In genomic region chr8:84334333-84334732, GRCm38 (mm10) we compare ENCODE assay signal across 12 mouse cellular contexts. TPM values are rescaled to one million over a fixed set of nuclear protein-coding genes. Genes with fewer than 3 reads are reported as not detected.
A peak's percentile ranks its signal among the peaks of the same experiment; 100 is the strongest.
DNase-seq lines count a peak whose midpoint lies in the region; ATAC-seq and TF ChIP-seq lines count a peak whose summit lies in the region.
"Had no signal": no experiment of that assay in that cellular context is flagged by ENCODE, and none has a peak within 500 bp of the region (broad histone marks: within the 10 kb centered on the region; RNA-seq: fewer than 3 reads in every experiment).

No protein-coding gene starts in this region.

- TF ChIP-seq CTCF in stomach, postnatal 0 days (IDR thresholded peaks at IDR 0.05; ENCODE audit: low read depth), result no peak

- ATAC-seq in neural tube, embryonic 14.5 days (ENCODE audit: low read depth), result peak; percentile 46
- peak; percentile 78 for ATAC-seq in stomach, postnatal 0 days (ENCODE audit: low FRiP score, low TSS enrichment)

- H3K27ac ChIP-seq in neural tube, embryonic 14.5 days (ENCODE audit: low read depth, low read length), result 0 out of 2 replicates have a peak overlapping the region, but pooled peaks have one; percentile 16
- no peak overlapping the region for H3K27ac ChIP-seq in stomach, postnatal 0 days (replicated peaks)
- H3K27ac ChIP-seq: layer of hippocampus, adult 2 months; limb, embryonic 15.5 days had no signal

- H3K4me3 ChIP-seq in neural tube, embryonic 14.5 days (ENCODE audit: low read depth, low read length), result no peak overlapping the region
- H3K4me3 ChIP-seq in stomach, postnatal 0 days (ENCODE audit: low read depth, low read length), result no peak overlapping the region
- H3K4me3 ChIP-seq: layer of hippocampus, adult 2 months; limb, embryonic 15.5 days; myocyte had no signal

- H3K4me1 ChIP-seq in neural tube, embryonic 14.5 days (ENCODE audit: control insufficient read depth, insufficient read depth, low read length), result no peaks in the 10 kb centered on the region
- H3K4me1 ChIP-seq in stomach, postnatal 0 days (replicated peaks; ENCODE audit: control insufficient read depth, insufficient read depth), result no peaks in the 10 kb centered on the region

- WGBS in neural tube, embryonic 14.5 days, result 56% methylated on average over 5 of the region's 5 CpGs
- WGBS in stomach, postnatal 0 days, result 35% methylated on average over 5 of the region's 5 CpGs

- peak; percentile 37 for DNase-seq in adrenal gland, adult 2 months
- DNase-seq in adrenal gland, adult 8-10 months, result no peak
- peak; percentile 58 for DNase-seq in heart, postnatal 4 days
- no peak for DNase-seq in heart, adult 8-10 months (ENCODE audit: low spot score)
- no peak for DNase-seq in neural tube, embryonic 10.5 days (ENCODE audit: extremely low spot score, low spot score)
- DNase-seq in stomach, postnatal 0 days (ENCODE audit: low spot score), result peak; percentile 82
- DNase-seq in gastrocnemius, adult 8-10 months (ENCODE audit: low spot score in 2 of 2), result no peak
- DNase-seq: lung, postnatal 36 days had no signal

- no peaks in the 10 kb centered on the region for H3K9me3 ChIP-seq in neural tube, embryonic 14.5 days (ENCODE audit: control insufficient read depth, low read length)
- H3K9me3 ChIP-seq in stomach, postnatal 0 days (ENCODE audit: control insufficient read depth, low read length), result no peaks in the 10 kb centered on the region
- H3K9me3 ChIP-seq: limb, embryonic 15.5 days had no signal

- H3K4me2 ChIP-seq in neural tube, embryonic 14.5 days (ENCODE audit: low read depth, low read length), result no peak overlapping the region
- no peak overlapping the region for H3K4me2 ChIP-seq in stomach, postnatal 0 days (replicated peaks; ENCODE audit: low read depth)
- H3K4me2 ChIP-seq: limb, embryonic 15.5 days had no signal

- no peaks in the 10 kb centered on the region for H3K36me3 ChIP-seq in neural tube, embryonic 14.5 days (ENCODE audit: control insufficient read depth, insufficient read depth, low read length)
- H3K36me3 ChIP-seq in stomach, postnatal 0 days (ENCODE audit: control insufficient read depth, insufficient read depth, low read length), result no peaks in the 10 kb centered on the region
- H3K36me3 ChIP-seq: limb, embryonic 15.5 days had no signal

- H3K27me3 ChIP-seq in neural tube, embryonic 14.5 days (ENCODE audit: control insufficient read depth, insufficient read depth, low read length), result no peaks in the 10 kb centered on the region; the same call in 1 of the 2 replicates
- no peaks in the 10 kb centered on the region for H3K27me3 ChIP-seq in stomach, postnatal 0 days (ENCODE audit: control insufficient read depth, insufficient read depth, low read length)

- no peak for TF ChIP-seq EP300 in stomach, postnatal 0 days (optimal IDR thresholded peaks at IDR 0.05)

- no peak overlapping the region for H3K9ac ChIP-seq in neural tube, embryonic 14.5 days (replicated peaks; ENCODE audit: low read depth, low read length)
- no peak overlapping the region for H3K9ac ChIP-seq in stomach, postnatal 0 days (ENCODE audit: low read length)
- H3K9ac ChIP-seq: limb, embryonic 15.5 days had no signal

RNA-seq across cellular contexts. Expression of gene Cacna1a, which starts 53.9 kb away (rescaled TPM):
- 1 to 10 TPM; 5.6 to 7.8 TPM for total RNA-seq in adrenal gland, adult 2 months (2021)
- polyA plus RNA-seq in adrenal gland, adult 2 months (2012; rRNA removed), result 28.8 and 41.6 TPM in 2 replicates
- total RNA-seq in adrenal gland, adult 8-10 months (2022), result 10 to 100 TPM in 3 of 4 experiments, 1 to 10 TPM in 1; 6.3 to 18.1 (median 11.8) TPM
- 1 to 10 TPM; 6.6 to 8.0 TPM for total RNA-seq in heart, postnatal 4 days (2021)
- 1 to 10 TPM; 1.3 to 3.6 (median 2.8) TPM for total RNA-seq in heart, adult 8-10 months (2022)
- polyA plus RNA-seq in neural tube, embryonic 14.5 days (2014; fragmentation: Nextera tagmentation; extraction: Ambion mirVana), result 20.1 and 29.8 TPM in 2 replicates
- 2.6 and 2.9 TPM in 2 replicates for polyA plus RNA-seq in stomach, postnatal 0 days (2015; fragmentation: Nextera tagmentation; extraction: Ambion mirVana)
- total RNA-seq in gastrocnemius, adult 8-10 months (2022), result 1 to 10 TPM; 2.2 to 4.6 (median 3.1) TPM

Comparison
In these comparisons a context has a peak if more than half of its experiments do, and no peak if none do; other contexts are left out.
1. DNase-seq: peak in adrenal gland, adult 2 months (single experiment), heart, postnatal 4 days (single experiment) and stomach, postnatal 0 days (single experiment); none in adrenal gland, adult 8-10 months (single experiment), heart, adult 8-10 months (single experiment), neural tube, embryonic 10.5 days (single experiment) and gastrocnemius, adult 8-10 months (0 of 2).